Comparison of ENCODE assay signal across 7 mouse cellular contexts in the genomic region with DNA sequence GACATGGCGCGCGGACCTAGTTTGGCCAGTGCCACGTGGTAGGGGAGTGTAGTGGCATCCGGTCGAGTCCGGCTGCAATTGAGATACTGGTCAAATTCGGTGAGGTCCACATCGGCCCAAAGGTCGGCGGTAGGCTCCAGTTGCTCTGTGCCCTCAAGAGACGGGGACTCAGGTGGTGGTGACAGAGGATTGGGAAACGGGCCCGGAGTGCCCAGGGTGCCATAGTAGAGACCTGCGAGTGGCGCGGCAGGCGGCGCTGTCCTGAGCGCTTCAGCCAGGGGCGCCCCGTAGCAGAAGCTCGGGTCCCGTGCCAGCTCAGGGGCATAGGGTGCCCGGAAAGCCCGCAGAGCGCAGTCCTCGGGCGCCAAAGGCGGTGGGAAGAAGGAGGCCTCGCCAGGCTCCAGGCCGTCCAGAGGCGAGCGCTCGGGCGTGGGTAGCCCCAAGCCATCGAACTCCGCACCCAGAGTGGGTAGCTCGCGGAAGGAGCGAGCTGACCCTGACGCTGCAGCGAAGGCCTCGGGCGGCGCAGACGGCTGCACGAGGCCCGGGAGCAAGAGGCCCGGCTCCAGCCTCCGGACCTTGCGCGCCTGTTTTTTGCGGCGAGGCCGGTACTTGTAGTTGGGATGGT. TPM values are rescaled to one million over a fixed set of nuclear protein-coding genes. Genes with fewer than 3 reads are reported as not detected.
DNase-seq lines count a peak whose midpoint lies in the region; ATAC-seq and TF ChIP-seq lines count a peak whose summit lies in the region.

No protein-coding gene starts in this region.

- peak overlapping the region; percentile 72; the same call in 1 of the 2 replicates for H3K27ac ChIP-seq in cortical plate, adult 2 months (ENCODE audit: insufficient read depth, low read length)
- no peak overlapping the region for H3K27ac ChIP-seq in hindbrain, embryonic 14.5 days
- peak overlapping the region; percentile 56 for H3K27ac ChIP-seq in lung, embryonic 16.5 days (ENCODE audit: low read length)
- H3K27ac ChIP-seq in stomach, embryonic 16.5 days (ENCODE audit: low read length), result peak overlapping the region; percentile 17; the same call in 1 of the 2 replicates

- peak overlapping the region; percentile 63 for H3K4me2 ChIP-seq in hindbrain, embryonic 14.5 days (replicated peaks)
- H3K4me2 ChIP-seq in lung, embryonic 16.5 days (ENCODE audit: low read depth, low read length), result peak overlapping the region; percentile 72
- peak overlapping the region; percentile 70 for H3K4me2 ChIP-seq in stomach, embryonic 16.5 days (ENCODE audit: low read depth, low read length)

- H3K9me3 ChIP-seq in hindbrain, embryonic 14.5 days (ENCODE audit: control insufficient read depth, low read length), result no peaks in the 10 kb centered on the region
- no peaks in the 10 kb centered on the region for H3K9me3 ChIP-seq in lung, embryonic 16.5 days (ENCODE audit: control insufficient read depth, low read length)
- no peaks in the 10 kb centered on the region for H3K9me3 ChIP-seq in stomach, embryonic 16.5 days (replicated peaks; ENCODE audit: control insufficient read depth, low read length)

- TF ChIP-seq CTCF in cortical plate, adult 2 months (IDR thresholded peaks at IDR 0.05; ENCODE audit: extremely low read depth, insufficient read depth, low read length), result no peak

- no peaks in the 10 kb centered on the region for H3K36me3 ChIP-seq in hindbrain, embryonic 14.5 days (replicated peaks; ENCODE audit: control insufficient read depth, insufficient read depth)
- no peaks in the 10 kb centered on the region for H3K36me3 ChIP-seq in lung, embryonic 16.5 days (ENCODE audit: control insufficient read depth, insufficient read depth, low read length)
- H3K36me3 ChIP-seq in stomach, embryonic 16.5 days (ENCODE audit: control insufficient read depth, insufficient read depth, low read length), result no peaks in the 10 kb centered on the region

- ATAC-seq in hindbrain, embryonic 14.5 days (ENCODE audit: low FRiP score), result peak; percentile 14; the same call in 1 of the 2 replicates
- ATAC-seq in lung, embryonic 16.5 days (ENCODE audit: low read depth), result peak; percentile 41
- no peak for ATAC-seq in stomach, embryonic 16.5 days (ENCODE audit: insufficient read depth, low FRiP score)

- peak; percentile 69 for DNase-seq in ZHBTc4 (ENCODE audit: low read depth, low spot score)
- no peak for DNase-seq in hindbrain, embryonic 14.5 days (ENCODE audit: low spot score)
- DNase-seq in layer of hippocampus, adult 9-11 months, result no peak
- no peak for DNase-seq in urinary bladder, postnatal 14 days (ENCODE audit: low spot score)

- peak overlapping the region; percentile 45 for H3K4me3 ChIP-seq in cortical plate, adult 2 months (ENCODE audit: insufficient read depth, low read length)
- peak overlapping the region; percentile 38 for H3K4me3 ChIP-seq in hindbrain, embryonic 14.5 days (replicated peaks; ENCODE audit: low read length)
- peak overlapping the region; percentile 57 for H3K4me3 ChIP-seq in lung, embryonic 16.5 days (ENCODE audit: low read length)
- H3K4me3 ChIP-seq in stomach, embryonic 16.5 days (replicated peaks; ENCODE audit: low read length), result peak overlapping the region; percentile 50

- no peaks in the 10 kb centered on the region for H3K4me1 ChIP-seq in cortical plate, adult 2 months (ENCODE audit: control insufficient read depth, insufficient read depth, low read length)
- H3K4me1 ChIP-seq in hindbrain, embryonic 14.5 days (replicated peaks; ENCODE audit: control insufficient read depth, insufficient read depth, low read length), result peaks cover 17% of the 10 kb centered on the region
- peaks cover 17% of the 10 kb centered on the region; the same call in 1 of the 2 replicates for H3K4me1 ChIP-seq in lung, embryonic 16.5 days (replicated peaks; ENCODE audit: control insufficient read depth, insufficient read depth, low read length)
- H3K4me1 ChIP-seq in stomach, embryonic 16.5 days (ENCODE audit: control insufficient read depth, insufficient read depth, low read length), result peaks cover 10% of the 10 kb centered on the region

- H3K9ac ChIP-seq in hindbrain, embryonic 14.5 days, result peak overlapping the region; percentile 56
- H3K9ac ChIP-seq in lung, embryonic 16.5 days (ENCODE audit: low read length), result peak overlapping the region; percentile 74
- peak overlapping the region; percentile 62 for H3K9ac ChIP-seq in stomach, embryonic 16.5 days (ENCODE audit: low read length)

- 3% methylated on average over 56 of the region's 56 CpGs for WGBS in hindbrain, embryonic 14.5 days
- WGBS in lung, embryonic 16.5 days, result 2% methylated on average over 56 of the region's 56 CpGs
- 4% methylated on average over 54 of the region's 56 CpGs for WGBS in stomach, embryonic 16.5 days

- H3K27me3 ChIP-seq in hindbrain, embryonic 14.5 days (ENCODE audit: control insufficient read depth, insufficient read depth, low read length), result peaks cover 54% of the 10 kb centered on the region
- peaks cover 46% of the 10 kb centered on the region for H3K27me3 ChIP-seq in lung, embryonic 16.5 days (ENCODE audit: control insufficient read depth, insufficient read depth, low read depth, low read length)
- H3K27me3 ChIP-seq in stomach, embryonic 16.5 days (ENCODE audit: control insufficient read depth, insufficient read depth, low read length), result peaks cover 66% of the 10 kb centered on the region

- no peak for TF ChIP-seq POLR2A in cortical plate, adult 2 months (IDR thresholded peaks at IDR 0.05; ENCODE audit: extremely low read depth, insufficient read depth, low read length)

RNA-seq across cellular contexts. Expression of a gene that starts 1.0 kb away (rescaled TPM):
- polyA plus RNA-seq in cortical plate, adult 2 months (2012; rRNA removed), result 16.8 and 21.8 TPM in 2 replicates
- polyA plus RNA-seq in hindbrain, embryonic 14.5 days (2014; fragmentation: Nextera tagmentation; extraction: Ambion mirVana), result 19.3 and 20.9 TPM in 2 replicates
- 84.1 and 84.8 TPM in 2 replicates for polyA plus RNA-seq in lung, embryonic 16.5 days (2015; fragmentation: Nextera tagmentation; extraction: Ambion mirVana)
- polyA plus RNA-seq in stomach, embryonic 16.5 days (2015; fragmentation: Nextera tagmentation; extraction: Ambion mirVana), result 25.4 and 25.5 TPM in 2 replicates

RNA-seq across cellular contexts. Expression of a gene that starts 9.7 kb away (rescaled TPM):
- 195 and 212 TPM in 2 replicates for polyA plus RNA-seq in cortical plate, adult 2 months (2012; rRNA removed)
- 40.6 and 50.4 TPM in 2 replicates for polyA plus RNA-seq in hindbrain, embryonic 14.5 days (2014; fragmentation: Nextera tagmentation; extraction: Ambion mirVana)
- polyA plus RNA-seq in lung, embryonic 16.5 days (2015; fragmentation: Nextera tagmentation; extraction: Ambion mirVana), result 19.3 and 19.7 TPM in 2 replicates
- polyA plus RNA-seq in stomach, embryonic 16.5 days (2015; fragmentation: Nextera tagmentation; extraction: Ambion mirVana), result 19.3 and 19.7 TPM in 2 replicates

RNA-seq across cellular contexts. Expression of a gene that starts 13.6 kb away (rescaled TPM):
- polyA plus RNA-seq in cortical plate, adult 2 months (2012; rRNA removed), result 0.21 TPM in 1 of 2 replicates, not detected in the other
- polyA plus RNA-seq in hindbrain, embryonic 14.5 days (2014; fragmentation: Nextera tagmentation; extraction: Ambion mirVana), result 0.27 TPM in 1 of 2 replicates, not detected in the other
- polyA plus RNA-seq in lung, embryonic 16.5 days (2015; fragmentation: Nextera tagmentation; extraction: Ambion mirVana), result 0.21 and 0.49 TPM in 2 replicates
- polyA plus RNA-seq in stomach, embryonic 16.5 days (2015; fragmentation: Nextera tagmentation; extraction: Ambion mirVana), result 0.31 TPM in 1 of 2 replicates, not detected in the other

RNA-seq across cellular contexts. Expression of a gene that starts 23.4 kb away (rescaled TPM):
- 55.4 and 57.0 TPM in 2 replicates for polyA plus RNA-seq in cortical plate, adult 2 months (2012; rRNA removed)
- polyA plus RNA-seq in hindbrain, embryonic 14.5 days (2014; fragmentation: Nextera tagmentation; extraction: Ambion mirVana), result 69.0 and 73.0 TPM in 2 replicates
- 59.8 and 63.4 TPM in 2 replicates for polyA plus RNA-seq in lung, embryonic 16.5 days (2015; fragmentation: Nextera tagmentation; extraction: Ambion mirVana)
- polyA plus RNA-seq in stomach, embryonic 16.5 days (2015; fragmentation: Nextera tagmentation; extraction: Ambion mirVana), result 54.2 and 55.3 TPM in 2 replicates

RNA-seq across cellular contexts. Expression of a gene that starts 27.8 kb away (rescaled TPM):
- not detected in 2 replicates for polyA plus RNA-seq in cortical plate, adult 2 months (2012; rRNA removed)
- polyA plus RNA-seq in hindbrain, embryonic 14.5 days (2014; fragmentation: Nextera tagmentation; extraction: Ambion mirVana), result not detected in 2 replicates
- not detected in 2 replicates for polyA plus RNA-seq in lung, embryonic 16.5 days (2015; fragmentation: Nextera tagmentation; extraction: Ambion mirVana)
- polyA plus RNA-seq in stomach, embryonic 16.5 days (2015; fragmentation: Nextera tagmentation; extraction: Ambion mirVana), result not detected in 2 replicates
